Mouse (Mus musculus) small intestine, adult 2 months (tissue): Measurements from ENCODE around the gene Fam69b.

Source experiments
- CTCF ChIP-seq: fragments of 200-500 bp; IDR thresholded peaks from 2 replicates; pipeline ENCODE4 v1.5.1; 2012; ENCODE audit warnings: low read depth, mild to moderate bottlenecking, control low read depth, inconsistent platforms, low read length, moderate library complexity, mixed read lengths; ENCODE audit not compliant: insufficient replicate concordance, insufficient read length; ENCODE audit errors: extremely low read depth
- POLR2A ChIP-seq: fragments of 200-500 bp; IDR thresholded peaks from 2 replicates; pipeline ENCODE4 v1.6.1; 2012; ENCODE audit warnings: low read depth, mild to moderate bottlenecking, control low read depth, inconsistent platforms, low read length, moderate library complexity

GRCm38 (mm10) chr2:26590962-26591361 is 37.3 kb upstream of the Fam69b start:
- no peak for TF ChIP-seq POLR2A
- no peak for TF ChIP-seq CTCF
